Mouse (Mus musculus): Measurements from ENCODE around the gene Stk36.

Stk36 gene

GRCm38 (mm10) chr1:74668371-74668770, 67.1 kb downstream of the Stk36 start:
- no peak for DNase-seq (ENCODE audit: low spot score)

DNA sequence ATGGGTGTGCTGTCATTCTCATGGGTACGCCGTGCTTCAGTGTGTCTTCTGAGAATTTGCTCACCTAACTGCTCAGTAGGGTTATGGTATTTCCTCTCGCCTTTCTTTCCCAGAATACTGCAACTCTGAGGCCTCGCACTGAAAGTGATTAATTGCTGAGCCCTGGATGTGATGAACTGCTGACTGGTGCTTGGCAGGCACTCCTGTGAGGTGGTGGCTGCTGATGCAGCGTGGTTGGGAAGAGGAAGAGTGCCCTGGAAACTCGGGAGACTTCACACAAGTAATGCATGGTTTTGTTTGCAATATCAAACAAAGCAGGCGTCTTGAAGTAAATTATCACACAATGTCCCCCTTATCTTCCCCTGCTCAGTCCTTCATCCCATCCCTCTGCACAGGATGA, 71.5 kb downstream of the Stk36 start:
- DNase-seq (ENCODE audit: low spot score), result no peak

DNA sequence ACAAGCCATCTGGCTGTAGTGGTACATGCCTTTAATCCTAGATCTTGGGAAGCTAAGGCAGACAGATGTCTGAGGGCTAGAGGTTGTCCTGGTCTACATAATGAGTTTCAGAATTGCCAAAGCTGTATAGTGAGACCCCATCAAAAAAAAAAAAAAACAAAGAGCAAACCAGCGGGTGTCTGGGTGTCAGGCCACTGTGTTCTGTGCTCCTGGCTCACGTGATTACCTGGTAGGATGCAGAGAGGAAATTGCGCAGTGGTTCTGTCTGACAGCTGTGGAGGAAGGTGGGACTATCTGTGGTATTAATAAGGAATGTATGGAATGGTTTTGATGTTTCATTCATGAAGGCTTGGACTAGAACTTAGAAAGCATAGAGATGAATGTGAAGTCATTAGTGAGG, 75.6 kb downstream of the Stk36 start:
- no peak for DNase-seq (ENCODE audit: low spot score)

DNA sequence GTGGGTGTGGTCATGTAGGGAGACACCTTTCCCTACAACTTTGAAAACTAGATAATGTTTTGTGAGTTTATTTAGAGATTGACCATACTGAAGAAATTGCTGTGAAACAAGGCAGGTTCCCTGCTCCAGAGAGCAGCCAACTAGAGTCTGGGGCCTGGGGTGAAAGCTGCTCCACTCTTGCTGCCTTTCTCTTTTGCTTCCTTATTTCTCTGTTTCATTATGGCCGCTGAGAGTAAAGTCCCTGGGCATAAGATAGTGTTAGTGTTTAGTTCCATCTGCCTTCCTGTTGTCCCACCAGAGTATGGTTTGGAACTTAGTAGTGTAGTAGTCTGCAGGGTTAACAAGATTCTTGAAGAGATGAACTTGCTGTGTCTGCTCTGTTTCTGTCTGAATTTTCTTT, 76.6 kb downstream of the Stk36 start:
- DNase-seq (ENCODE audit: low spot score), result no peak

Data from testis, postnatal 14 days (tissue).